ENCODE assay signal across 8 mouse cellular contexts in genomic region chr11:95024439-95025184, GRCm38 (mm10). TPM values are rescaled to one million over a fixed set of nuclear protein-coding genes. Genes with fewer than 3 reads are reported as not detected.
DNase-seq lines count a peak whose midpoint lies in the region; ATAC-seq and TF ChIP-seq lines count a peak whose summit lies in the region.

No protein-coding gene starts in this region.

- no peak overlapping the region for H3K4me2 ChIP-seq in heart, embryonic 13.5 days

- no peak overlapping the region for H3K27ac ChIP-seq in heart, embryonic 13.5 days (replicated peaks)
- H3K27ac ChIP-seq in thymus, adult 2 months (ENCODE audit: control insufficient read depth, insufficient read depth, low read length): no peak overlapping the region

- H3K36me3 ChIP-seq in heart, embryonic 13.5 days: peaks cover 98% of the 10 kb centered on the region
- no peaks in the 10 kb centered on the region for H3K36me3 ChIP-seq in thymus, adult 2 months (ENCODE audit: control insufficient read depth, insufficient read depth, low read length)

- peaks cover 19% of the 10 kb centered on the region for H3K27me3 ChIP-seq in heart, embryonic 13.5 days (replicated peaks)
- no peaks in the 10 kb centered on the region for H3K27me3 ChIP-seq in thymus, adult 2 months (ENCODE audit: control insufficient read depth, insufficient read depth, low read length)

- H3K9ac ChIP-seq in heart, embryonic 13.5 days: 0 out of 2 replicates have a peak overlapping the region, but pooled peaks have one; percentile 9

- no peak for TF ChIP-seq POLR2A in thymus, adult 2 months (IDR thresholded peaks at IDR 0.05; ENCODE audit: control insufficient read depth, extremely low read depth, insufficient read depth, low read length, poor library complexity)

- no peak for DNase-seq in heart, adult 8-10 months (ENCODE audit: low spot score)
- DNase-seq in right cerebral cortex, postnatal 14 days: peak; percentile 65
- DNase-seq in right cerebral cortex, postnatal 4 days: no peak
- DNase-seq in kidney, adult 8-10 months: peak; percentile 68 to 71
- DNase-seq in adipocyte (ENCODE audit: low spot score): no peak
- no peak for DNase-seq in thymus, adult 2 months
- DNase-seq in c-Kit-positive CD71-positive TER-119-positive erythroid progenitor cells, embryonic 14.5 days (ENCODE audit: low spot score): no peak

- no peak for TF ChIP-seq CTCF in thymus, adult 2 months (IDR thresholded peaks at IDR 0.05; ENCODE audit: borderline replicate concordance, control insufficient read depth, extremely low read depth, insufficient read depth, low read length, poor library complexity)

- H3K9me3 ChIP-seq in heart, embryonic 13.5 days: no peaks in the 10 kb centered on the region

- ATAC-seq in heart, embryonic 13.5 days (ENCODE audit: extremely low read depth, insufficient number of reproducible peaks, low FRiP score, low TSS enrichment): no peak

- 71% methylated on average over 29 of the region's 29 CpGs for WGBS in heart, embryonic 13.5 days
- WGBS in thymus, adult 2 months: 84% methylated on average over 29 of the region's 29 CpGs

- H3K4me1 ChIP-seq in heart, embryonic 13.5 days: peaks cover 5% of the 10 kb centered on the region; the same call in 1 of the 2 replicates
- H3K4me1 ChIP-seq in thymus, adult 2 months (replicated peaks; ENCODE audit: control insufficient read depth, insufficient read depth, low read length): no peaks in the 10 kb centered on the region

- H3K4me3 ChIP-seq in heart, embryonic 13.5 days: no peak overlapping the region
- H3K4me3 ChIP-seq in thymus, adult 2 months (ENCODE audit: control insufficient read depth, insufficient read depth, low read length): no peak overlapping the region

RNA-seq across cellular contexts. Expression of gene Samd14, which starts 14.9 kb away (rescaled TPM):
- 11.6 and 11.7 TPM in 2 replicates for polyA plus RNA-seq in heart, embryonic 13.5 days (2015; fragmentation: Nextera tagmentation; extraction: Ambion mirVana)
- total RNA-seq in heart, adult 8-10 months (2022): 1 to 10 TPM in 2 of 4 experiments, under 1 TPM in 2; 0.72 to 1.1 (median 0.96) TPM
- polyA plus RNA-seq in thymus, adult 2 months (2012; rRNA removed): 9.3 and 10.1 TPM in 2 replicates

RNA-seq across cellular contexts. Expression of gene Pdk2, which starts 16.5 kb away (rescaled TPM):
- 77.9 and 81.1 TPM in 2 replicates for polyA plus RNA-seq in heart, embryonic 13.5 days (2015; fragmentation: Nextera tagmentation; extraction: Ambion mirVana)
- 100 to 1,000 TPM; 469 to 545 (median 504) TPM for total RNA-seq in heart, adult 8-10 months (2022)
- 47.7 and 55.0 TPM in 2 replicates for polyA plus RNA-seq in thymus, adult 2 months (2012; rRNA removed)

RNA-seq across cellular contexts. Expression of gene Ppp1r9b, which starts 33.8 kb away (rescaled TPM):
- polyA plus RNA-seq in heart, embryonic 13.5 days (2015; fragmentation: Nextera tagmentation; extraction: Ambion mirVana): 6.5 and 6.8 TPM in 2 replicates
- total RNA-seq in heart, adult 8-10 months (2022): 10 to 100 TPM; 43.9 to 47.4 (median 45.6) TPM
- 112 and 127 TPM in 2 replicates for polyA plus RNA-seq in thymus, adult 2 months (2012; rRNA removed)

RNA-seq across cellular contexts. Expression of gene Sgca, which starts 48.5 kb away (rescaled TPM):
- 27.0 and 29.2 TPM in 2 replicates for polyA plus RNA-seq in heart, embryonic 13.5 days (2015; fragmentation: Nextera tagmentation; extraction: Ambion mirVana)
- 100 to 1,000 TPM; 202 to 221 (median 208) TPM for total RNA-seq in heart, adult 8-10 months (2022)
- polyA plus RNA-seq in thymus, adult 2 months (2012; rRNA removed): 6.3 and 59.1 TPM in 2 replicates

RNA-seq across cellular contexts. Expression of gene Itga3, which starts 52.0 kb away (rescaled TPM):
- polyA plus RNA-seq in heart, embryonic 13.5 days (2015; fragmentation: Nextera tagmentation; extraction: Ambion mirVana): 10.2 and 12.2 TPM in 2 replicates
- total RNA-seq in heart, adult 8-10 months (2022): 10 to 100 TPM in 1 of 4 experiments, 1 to 10 TPM in 3; 9.1 to 10.3 (median 9.8) TPM
- 17.0 and 17.1 TPM in 2 replicates for polyA plus RNA-seq in thymus, adult 2 months (2012; rRNA removed)

Comparison
In these comparisons a context has a peak if more than half of its experiments do, and no peak if none do; other contexts are left out.
1. DNase-seq: peak in right cerebral cortex, postnatal 14 days (single experiment) and kidney, adult 8-10 months (2 of 2); none in heart, adult 8-10 months (single experiment), right cerebral cortex, postnatal 4 days (single experiment), adipocyte (single experiment), thymus, adult 2 months (single experiment) and c-Kit-positive CD71-positive TER-119-positive erythroid progenitor cells, embryonic 14.5 days (single experiment).
2. RNA of gene Ppp1r9b, which starts 33.8 kb away (polyA plus RNA-seq): 112 to 127 TPM in thymus, adult 2 months; 6.5 to 6.8 TPM in heart, embryonic 13.5 days; every median in the first group is over 10 times any median in the second.